Mouse (Mus musculus): ENCODE measurements at regions not wholly inside any gene's neighbourhood (a gene's known extent, or its start where the extent isn't known, plus 50 kb on each side); places are given as distances from the start of the nearest gene placed in this dataset.
A peak's percentile ranks its signal among the peaks of the same experiment; 100 is the strongest.

- no peak for DNase-seq
These were observed 65.9 kb downstream of the Tmem215 start for GRCm38 (mm10) chr4:40537859-40538258.

DNA sequence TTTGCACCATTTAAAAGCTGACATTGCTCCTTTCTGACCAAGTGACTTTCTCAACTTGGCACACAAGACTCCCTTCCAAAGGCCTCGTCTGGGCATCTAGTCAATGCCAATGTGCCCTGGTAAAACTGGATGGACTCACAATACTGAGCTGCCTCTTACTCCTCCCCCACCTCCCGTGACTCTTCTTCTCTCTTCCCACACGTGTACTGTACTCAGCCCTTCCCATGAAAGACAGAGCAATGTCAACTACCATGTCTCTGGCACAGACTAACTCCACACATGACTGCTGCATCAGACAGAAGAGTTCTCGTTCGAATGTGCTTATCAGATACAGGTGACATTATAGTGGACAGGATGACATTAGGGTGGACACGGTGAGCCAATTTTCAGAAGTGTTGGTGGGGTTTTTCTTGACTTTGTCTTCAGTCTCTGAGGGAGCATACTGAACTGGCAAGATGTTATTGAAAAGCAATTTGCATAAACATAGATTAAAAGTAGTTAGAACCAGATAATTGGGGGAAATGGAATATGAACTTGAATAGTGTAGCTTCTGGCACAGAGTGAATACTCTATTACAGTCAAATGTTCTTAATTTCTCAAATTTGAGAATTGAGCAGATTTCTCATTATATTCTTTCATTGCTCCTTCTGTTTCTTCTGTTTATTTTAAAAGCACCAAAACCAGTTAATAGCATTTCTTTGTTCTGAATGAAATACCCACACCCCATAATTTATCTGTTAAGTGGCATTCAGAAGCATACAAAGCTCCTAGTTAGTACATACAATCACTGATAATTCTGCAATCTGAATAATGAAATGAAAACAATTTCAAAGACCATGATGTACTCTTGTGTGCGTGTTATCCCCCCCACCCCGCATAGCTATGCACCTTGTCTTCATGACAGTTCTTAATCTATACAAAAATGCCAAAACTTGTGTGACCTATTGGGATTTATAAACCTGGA lies 71.4 kb downstream of the Tmem215 start:
- DNase-seq, result no peak

DNA sequence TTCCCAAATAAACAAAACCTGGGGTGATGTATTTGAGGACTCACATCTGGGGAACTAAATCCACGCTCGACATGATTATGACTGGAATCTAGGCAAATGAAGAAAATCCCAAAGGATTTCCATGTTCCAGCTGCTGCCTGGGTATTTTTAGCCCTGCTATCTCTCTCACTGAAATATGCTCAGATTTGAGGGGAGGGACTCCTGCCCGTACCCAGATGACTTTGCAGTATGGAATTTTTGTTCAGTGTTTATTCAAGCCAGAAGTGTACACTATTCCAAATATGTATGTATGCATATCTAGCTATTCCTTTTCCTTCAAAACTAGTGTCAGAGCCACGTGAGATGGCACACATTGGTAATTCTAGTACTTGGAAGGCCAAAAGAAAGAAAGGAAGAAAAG lies 72.1 kb downstream of the Tmem215 start:
- no peak for DNase-seq

- DNase-seq, result no peak
These were observed 72.8 kb downstream of the Tmem215 start for GRCm38 (mm10) chr4:40544806-40545205.

DNA sequence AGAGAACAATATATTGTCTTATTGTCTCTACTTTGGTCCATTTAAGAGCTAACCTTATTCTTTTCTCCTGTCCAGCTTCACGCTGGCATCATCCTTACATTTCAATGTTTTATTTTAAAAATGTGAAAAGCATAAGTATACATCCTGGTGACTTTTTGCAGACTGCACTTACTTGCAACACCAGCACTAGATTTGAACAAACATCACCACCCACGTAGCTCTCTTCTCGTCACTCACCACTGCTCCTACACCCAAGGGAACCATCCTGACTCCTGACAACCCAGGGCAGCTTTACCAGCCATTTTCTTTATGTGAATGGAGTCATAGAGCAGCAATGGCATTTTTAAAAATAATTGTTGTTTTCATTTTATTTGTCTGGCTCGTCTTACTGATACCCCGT lies 73.7 kb downstream of the Tmem215 start:
- no peak for DNase-seq

DNA sequence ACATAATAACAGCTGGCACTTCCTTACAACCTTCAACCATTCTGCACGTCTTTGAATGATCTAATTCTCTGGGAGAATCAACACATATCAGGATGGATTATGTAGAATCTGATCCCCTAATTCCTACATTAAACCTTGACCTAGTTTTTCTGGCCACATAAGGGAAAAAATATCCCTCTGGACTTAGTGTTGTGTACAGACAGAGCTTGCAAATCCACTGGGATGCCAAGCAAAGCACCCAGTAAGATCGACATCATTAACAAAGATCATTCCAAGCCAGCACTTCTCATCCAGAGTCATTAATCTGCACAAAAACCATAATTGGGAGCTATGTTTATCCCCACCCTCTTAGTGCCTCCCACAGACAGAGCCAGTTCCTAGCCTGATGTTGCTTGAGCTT lies 87.8 kb downstream of the Tmem215 start:
- no peak for DNase-seq

DNA sequence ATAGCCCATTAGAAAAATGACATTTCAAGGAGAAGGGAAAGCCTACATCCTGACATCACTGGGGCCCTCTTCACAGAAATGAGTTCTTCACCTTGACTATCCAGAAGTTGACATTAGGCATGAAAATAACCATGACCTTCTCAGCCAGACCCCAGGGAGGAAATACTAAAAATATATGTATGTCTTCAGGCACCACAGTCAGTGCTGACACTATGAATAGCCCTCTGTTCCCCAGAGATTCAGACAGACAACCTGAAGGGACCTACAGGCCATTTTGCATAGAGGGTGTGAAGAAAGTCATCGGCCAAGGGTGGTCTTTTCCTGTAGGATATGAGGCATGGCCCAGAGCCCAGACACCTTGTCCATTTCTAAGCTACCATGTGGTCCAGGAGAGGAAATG lies 101.3 kb downstream of the Tmem215 start:
- no peak for DNase-seq

- no peak for DNase-seq
These were observed 104.0 kb downstream of the Tmem215 start for GRCm38 (mm10) chr4:40575951-40576350.

DNA sequence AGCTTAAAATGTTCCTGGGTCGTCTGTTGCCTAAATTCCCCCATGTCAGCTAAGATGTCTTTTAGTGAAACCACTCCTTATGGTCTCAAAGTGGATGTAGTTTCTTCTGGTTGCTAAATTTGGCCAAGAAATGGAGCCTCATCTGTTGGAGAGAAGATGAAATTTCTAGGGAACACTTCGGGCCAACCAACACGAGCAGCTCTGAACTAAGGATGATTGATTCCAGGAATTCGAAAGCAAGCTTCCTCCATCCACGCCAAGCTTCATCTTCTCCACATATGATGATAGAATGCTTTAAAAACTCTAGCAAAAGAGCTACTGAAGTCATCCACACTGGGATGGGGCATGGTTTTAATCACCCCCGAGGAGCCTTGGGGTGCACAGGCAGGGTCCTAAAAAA lies 112.5 kb downstream of the Tmem215 start:
- DNase-seq, result no peak

GRCm38 (mm10) chr4:40584940-40585571 lies 113.1 kb downstream of the Tmem215 start:
- DNase-seq, result peak; percentile 2 to 5

DNA sequence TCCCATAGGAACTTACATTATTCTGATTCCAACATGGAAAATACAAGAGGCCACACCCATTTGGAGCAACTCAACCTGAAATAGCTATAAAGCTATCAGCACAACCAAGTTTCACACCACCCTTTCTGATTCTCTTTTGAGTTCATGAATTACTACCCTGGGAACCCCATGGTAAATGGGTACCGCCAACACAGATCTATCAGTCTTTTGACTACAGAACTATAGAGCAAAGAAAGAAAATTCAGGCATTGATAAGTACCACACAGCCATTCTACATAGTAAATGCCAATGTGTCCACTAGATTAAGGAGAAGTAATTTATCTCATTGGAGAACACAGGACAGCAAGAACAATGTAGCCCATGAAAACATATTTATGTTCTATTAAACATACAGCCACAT lies 114.1 kb downstream of the Tmem215 start:
- DNase-seq, result no peak

DNA sequence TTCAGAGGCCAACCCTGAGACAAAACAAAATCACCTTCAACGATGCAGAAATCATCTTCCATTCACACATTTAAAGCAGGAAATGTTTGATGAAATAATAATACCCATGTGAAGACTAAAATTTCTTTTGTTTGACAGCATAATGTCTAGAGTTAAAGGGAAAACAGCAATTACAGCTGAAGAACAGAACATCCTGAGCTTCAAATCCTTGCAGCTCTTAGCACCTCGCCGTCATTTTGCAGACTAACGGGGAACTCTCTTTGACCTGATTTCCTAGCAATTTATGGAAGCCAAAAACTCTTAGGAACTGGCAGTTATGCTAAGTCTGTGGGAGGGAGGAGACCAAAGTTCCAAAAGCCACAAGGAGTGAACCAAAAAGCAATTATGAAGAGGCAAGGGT lies 115.3 kb downstream of the Tmem215 start:
- no peak for DNase-seq

- DNase-seq, result no peak
These were observed 109.2 kb downstream of the Aptx start for GRCm38 (mm10) chr4:40593806-40594205.

- no peak for DNase-seq
These were observed 78.0 kb downstream of the Aptx start for GRCm38 (mm10) chr4:40625024-40625423.

GRCm38 (mm10) chr4:40625911-40626310 lies 77.1 kb downstream of the Aptx start:
- no peak for DNase-seq

Measured in kidney, postnatal 36 days (tissue).